Mouse (Mus musculus) hindbrain, embryonic 14.5 days (tissue): ENCODE data around the gene Nup210l. TPM values are rescaled to one million over a fixed set of nuclear protein-coding genes. Genes with fewer than 3 reads are reported as not detected.

ENCODE experiments used
- ATAC-seq: fragments of 200-750 bp; cut with Nextera tagmentation; 2 replicates; pipeline ENCODE4 v1.8.0; 2017; ENCODE audit warnings: moderate number of reproducible peaks, mild to moderate bottlenecking, moderate TSS enrichment, moderate library complexity; ENCODE audit not compliant: low FRiP score
- DNase-seq: peaks from one replicate; pipeline ENCODE4 v3.0.0-alpha.2; 2015; ENCODE audit warnings: low spot score
- H3K27ac ChIP-seq: fragments of 300-500 bp; sonication (generic); 2 replicates; pipeline ENCODE4 v1.5.1; 2014; ENCODE audit warnings: mild to moderate bottlenecking, moderate library complexity
- H3K27me3 ChIP-seq: fragments of 300-500 bp; sonication (generic); 2 replicates; pipeline ENCODE4 v1.6.1; 2014; ENCODE audit warnings: mild to moderate bottlenecking, low read length, mixed read lengths; ENCODE audit not compliant: control insufficient read depth, insufficient read depth
- H3K36me3 ChIP-seq: fragments of 300-500 bp; sonication (generic); replicated peaks from 2 replicates; pipeline ENCODE4 v1.6.1; 2014; ENCODE audit not compliant: control insufficient read depth, insufficient read depth
- H3K4me1 ChIP-seq: fragments of 300-500 bp; sonication (generic); replicated peaks from 2 replicates; pipeline ENCODE4 v1.6.1; 2014; ENCODE audit warnings: antibody characterized with exemption, low read length, mixed read lengths; ENCODE audit not compliant: control insufficient read depth, insufficient read depth
- H3K4me2 ChIP-seq: fragments of 300-500 bp; sonication (generic); replicated peaks from 2 replicates; pipeline ENCODE4 v1.6.1; 2014; ENCODE audit warnings: mild to moderate bottlenecking, moderate library complexity
- H3K4me3 ChIP-seq: fragments of 300-500 bp; sonication (generic); replicated peaks from 2 replicates; pipeline ENCODE4 v1.5.1; 2014; ENCODE audit warnings: mild to moderate bottlenecking, low read length
- H3K9ac ChIP-seq: fragments of 300-500 bp; sonication (generic); 2 replicates; pipeline ENCODE4 v1.6.1; 2014
- H3K9me3 ChIP-seq: fragments of 300-500 bp; sonication (generic); 2 replicates; pipeline ENCODE4 v1.6.1; 2016; ENCODE audit warnings: low read length; ENCODE audit not compliant: control insufficient read depth
- WGBS: fragments of 180-500 bp; shearing (Covaris S2); extraction: QIAGEN DNeasy Blood & Tissue Kit; methylation state at CpG from one replicate; pipeline ENCODE4 v1.1.7; 2014; 5-methylcytosine and 5-hydroxymethylcytosine counted together
- polyA plus RNA-seq: library from polyadenylated mRNA; unstranded; fragments of >200 nt; fragmentation: Nextera tagmentation; extraction: Ambion mirVana; gene quantifications from 2 replicates; pipeline ENCODE4 v1.2.1, GENCODE M21; 2014

Gene Nup210l
- polyA plus RNA-seq, 1 experiment from 2014 or later = 0.35 TPM

GRCm38 (mm10) chr3:90209908-90210566 lies 106.1 kb downstream of the Nup210l start:
- Histone ChIP-seq H3K4me2 (no peak overlapping the region), H3K27ac (no peak overlapping the region), H3K9me3 (no peaks in the 10 kb centered on the region), H3K4me3 (no peak overlapping the region), H3K27me3 (no peaks in the 10 kb centered on the region), H3K4me1 (peaks cover 18% of the 10 kb centered on the region), H3K9ac (no peak overlapping the region), H3K36me3 (peaks cover 62% of the 10 kb centered on the region)
- ATAC-seq (no peak), DNase-seq (no peak)
- WGBS = 94% methylated on average over 5 of the region's 5 CpGs

GRCm38 (mm10) chr3:90211475-90212398 lies 107.8 kb downstream of the Nup210l start:
- H3K4me1 ChIP-seq = peaks cover 18% of the 10 kb centered on the region
- no peaks in the 10 kb centered on the region for H3K27me3 ChIP-seq
- WGBS = 83% methylated on average over 13 of the region's 13 CpGs
- DNase-seq = no peak
- H3K9me3 ChIP-seq = no peaks in the 10 kb centered on the region
- peak overlapping the region; percentile 79 for H3K4me2 ChIP-seq
- no peak overlapping the region for H3K9ac ChIP-seq
- no peak overlapping the region for H3K27ac ChIP-seq
- H3K4me3 ChIP-seq = peak overlapping the region; percentile 68
- peaks cover 56% of the 10 kb centered on the region for H3K36me3 ChIP-seq
- ATAC-seq = no peak

DNA sequence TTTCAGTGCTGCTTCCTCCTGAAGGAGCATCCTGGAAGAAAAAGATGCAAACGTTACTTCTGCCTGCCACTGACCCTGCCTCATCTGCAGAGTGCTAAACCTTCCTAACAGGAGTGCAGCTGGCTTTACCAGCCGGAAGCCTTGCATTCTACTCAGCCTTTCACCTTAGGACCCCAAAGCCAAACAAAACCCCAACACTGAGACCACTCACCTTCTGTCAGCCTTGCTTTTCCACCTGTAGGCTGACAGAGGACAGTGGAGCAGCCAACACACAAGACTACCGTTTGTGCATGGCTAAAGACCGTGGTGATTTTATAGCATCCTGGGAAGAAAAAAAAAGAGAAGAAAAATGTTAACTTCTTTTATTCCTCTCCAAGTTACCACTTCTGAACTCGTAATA lies 108.8 kb downstream of the Nup210l start:
- 20% methylated on average over 5 of the region's 5 CpGs for WGBS
- Histone ChIP-seq H3K9ac (peak overlapping the region; percentile 88), H3K9me3 (no peaks in the 10 kb centered on the region), H3K36me3 (peaks cover 49% of the 10 kb centered on the region), H3K4me3 (peak overlapping the region; percentile 68), H3K4me2 (peak overlapping the region; percentile 79), H3K27me3 (no peaks in the 10 kb centered on the region), H3K4me1 (peaks cover 18% of the 10 kb centered on the region), H3K27ac (0 out of 2 replicates have a peak overlapping the region, but pooled peaks have one; percentile 89)
- DNase-seq (no peak), ATAC-seq (no peak)

DNA sequence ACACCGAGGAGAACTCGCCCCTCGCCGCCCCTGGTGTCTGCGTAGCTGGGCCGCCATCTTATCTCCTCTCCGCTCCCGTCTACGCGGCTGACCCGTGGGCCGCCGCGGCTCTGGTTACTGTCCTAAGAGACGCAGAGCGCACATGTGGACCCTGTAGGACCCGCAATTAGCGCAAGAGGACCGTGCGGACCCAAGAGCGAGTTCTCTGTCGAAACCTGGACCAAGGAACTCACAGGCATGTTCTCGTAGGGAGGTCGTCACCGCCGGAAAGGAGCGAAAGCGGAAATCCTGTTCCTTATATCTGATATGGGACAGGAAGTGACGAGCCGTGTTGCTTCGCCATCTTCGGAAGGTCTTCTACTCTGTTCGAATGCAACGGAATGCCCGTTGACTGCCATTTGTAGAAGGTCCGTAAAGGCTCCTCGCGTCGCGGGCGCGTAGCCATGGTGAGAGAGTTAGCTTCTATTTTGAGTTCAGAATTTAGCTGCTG lies 109.5 kb downstream of the Nup210l start, which contains the start of the genes Rps27 and Rab13:
Gene Rps27 (minus strand): TSS at position 275 of the 490 bp plus-strand sequence.
Gene Rab13 (plus strand): TSS at position 319 of the 490 bp plus-strand sequence.
- H3K36me3 ChIP-seq = peaks cover 42% of the 10 kb centered on the region
- H3K9ac ChIP-seq = peak within 1 kb of the TSS; percentile 88
- H3K27me3 ChIP-seq = no peaks in the 10 kb centered on the region
- no peaks in the 10 kb centered on the region for H3K9me3 ChIP-seq
- H3K27ac ChIP-seq = peak within 1 kb of the TSS; percentile 89
- H3K4me2 ChIP-seq = peak within 1 kb of the TSS; percentile 79
- whole genome bisulfite sequencing = under 1% methylated on average over 42 of the region's 42 CpGs
- ATAC-seq (peak; percentile 96), DNase-seq (peak; percentile 96)
- H3K4me1 ChIP-seq = peaks cover 18% of the 10 kb centered on the region
- peak within 1 kb of the TSS; percentile 68 for H3K4me3 ChIP-seq

DNA sequence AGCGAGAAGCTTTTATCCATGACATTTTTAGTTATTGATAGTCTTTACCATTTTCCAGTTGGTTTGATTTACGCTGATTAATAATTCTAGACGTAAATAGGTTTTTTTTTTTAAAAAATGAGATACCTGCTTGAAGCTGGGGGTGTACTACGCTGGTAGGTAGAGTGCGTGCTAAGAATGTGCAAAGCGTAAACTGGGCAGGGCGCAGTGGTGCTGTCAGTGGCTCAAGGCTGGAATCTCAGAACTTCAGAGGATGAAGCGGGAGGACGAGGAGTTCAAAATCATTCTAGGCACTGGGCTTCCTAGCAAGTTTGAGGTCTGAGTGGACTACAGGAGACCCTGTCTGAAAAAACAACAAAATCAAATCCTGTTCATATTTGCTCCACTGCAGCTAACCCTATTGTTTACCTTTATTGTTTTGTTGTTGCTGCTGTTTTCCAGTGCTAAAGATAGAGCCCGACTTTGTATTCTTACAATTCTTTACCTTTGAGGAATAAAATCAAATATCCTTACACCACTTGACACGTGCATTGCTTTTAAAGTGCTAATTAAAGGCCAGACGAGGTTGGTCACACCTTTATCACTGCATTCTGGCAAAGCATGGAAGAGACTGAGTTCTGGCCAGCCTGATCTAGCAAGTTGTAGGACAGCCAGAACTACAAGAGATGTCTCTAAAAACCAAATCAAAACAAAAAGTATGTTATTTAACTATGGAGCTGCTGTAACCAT lies 110.2 kb downstream of the Nup210l start:
- H3K36me3 ChIP-seq = peaks cover 35% of the 10 kb centered on the region
- no peaks in the 10 kb centered on the region for H3K27me3 ChIP-seq
- ATAC-seq = peak; percentile 47; the same call in 1 of the 2 replicates
- H3K4me2 ChIP-seq = peak overlapping the region; percentile 69
- peak; percentile 44 for DNase-seq
- no peaks in the 10 kb centered on the region for H3K9me3 ChIP-seq
- peak overlapping the region; percentile 48 for H3K9ac ChIP-seq
- WGBS = 11% methylated on average over 12 of the region's 12 CpGs
- H3K4me3 ChIP-seq = peak overlapping the region; percentile 68
- peak overlapping the region; percentile 89 for H3K27ac ChIP-seq
- H3K4me1 ChIP-seq = peaks cover 18% of the 10 kb centered on the region

GRCm38 (mm10) chr3:90215825-90216380 lies 112.0 kb downstream of the Nup210l start:
- no peak overlapping the region for H3K27ac ChIP-seq
- H3K36me3 ChIP-seq = peaks cover 17% of the 10 kb centered on the region
- peaks cover 24% of the 10 kb centered on the region for H3K4me1 ChIP-seq
- no peak overlapping the region for H3K9ac ChIP-seq
- H3K9me3 ChIP-seq = no peaks in the 10 kb centered on the region
- DNase-seq = no peak
- H3K4me3 ChIP-seq = no peak overlapping the region
- no peaks in the 10 kb centered on the region for H3K27me3 ChIP-seq
- no peak overlapping the region for H3K4me2 ChIP-seq
- 42% methylated on average over 1 of the region's 1 CpGs for WGBS
- ATAC-seq = no peak

- WGBS = 13% methylated on average over 6 of the region's 6 CpGs
- ATAC-seq = peak; percentile 59
- H3K9ac ChIP-seq = peak overlapping the region; percentile 53; the same call in 1 of the 2 replicates
Observed at GRCm38 (mm10) chr3:90220088-90220487, 116.2 kb downstream of the Nup210l start.

GRCm38 (mm10) chr3:90220531-90220951 lies 116.6 kb downstream of the Nup210l start:
- WGBS = 0% methylated on average over 20 of the region's 20 CpGs
- H3K9me3 ChIP-seq = no peaks in the 10 kb centered on the region
- peak overlapping the region; percentile 53 for H3K9ac ChIP-seq

More at GRCm38 (mm10) chr3:90220088-90220487, 116.2 kb downstream of the Nup210l start:
- Histone ChIP-seq H3K27me3 (no peaks in the 10 kb centered on the region), H3K27ac (peak overlapping the region; percentile 29; the same call in 1 of the 2 replicates), H3K4me2 (peak overlapping the region; percentile 73), H3K36me3 (0 out of 2 replicates have a peak, but pooled peaks cover 5% of the 10 kb centered on the region), H3K4me1 (peaks cover 6% of the 10 kb centered on the region; the same call in 1 of the 2 replicates), H3K9me3 (no peaks in the 10 kb centered on the region), H3K4me3 (peak overlapping the region; percentile 30)
- peak; percentile 78 for DNase-seq

More at GRCm38 (mm10) chr3:90220531-90220951, 116.6 kb downstream of the Nup210l start:
- Histone ChIP-seq H3K27ac (peak overlapping the region; percentile 29; the same call in 1 of the 2 replicates), H3K36me3 (0 out of 2 replicates have a peak, but pooled peaks cover 6% of the 10 kb centered on the region), H3K4me2 (peak overlapping the region; percentile 73), H3K27me3 (no peaks in the 10 kb centered on the region), H3K4me1 (peaks cover 6% of the 10 kb centered on the region; the same call in 1 of the 2 replicates), H3K4me3 (peak overlapping the region; percentile 30)
- DNase-seq = no peak
- ATAC-seq = peak; percentile 72; the same call in 1 of the 2 replicates
